Mouse (Mus musculus): ENCODE data around the gene Slc8a1.

DNA sequence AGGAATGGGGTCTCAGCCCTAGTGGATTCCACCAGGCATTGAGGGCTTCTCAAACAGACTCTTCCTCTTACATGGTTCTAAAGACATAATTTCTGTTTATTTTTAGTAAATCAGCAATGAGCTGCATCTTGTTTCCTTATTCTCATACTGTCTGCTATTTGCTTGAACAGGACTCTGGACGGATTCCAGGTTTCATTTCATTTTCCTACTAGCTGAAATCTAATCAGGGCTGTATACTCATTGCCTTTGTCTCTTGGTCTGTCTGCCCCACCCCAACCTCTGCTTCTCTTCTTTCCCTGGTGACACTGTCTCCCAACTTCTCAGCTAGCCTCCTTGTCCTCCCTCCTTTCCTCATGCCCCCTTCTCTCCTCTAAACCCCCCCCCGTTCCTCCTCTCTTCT lies 101.4 kb downstream of the Slc8a1 start:
- TF ChIP-seq POLR2A (IDR thresholded peaks at IDR 0.05; ENCODE audit: insufficient read depth, low read depth, low read length) (no peak), CTCF (IDR thresholded peaks at IDR 0.05; ENCODE audit: insufficient read depth, low read depth, low read length) (no peak)
